Mouse (Mus musculus) liver, embryonic 14.5 days (tissue): ENCODE results near the gene Kiss1r.

Experiments used
- CTCF ChIP-seq: IDR thresholded peaks from 2 replicates; pipeline ENCODE4 v1.5.1; 2016; ENCODE audit warnings: antibody characterized with exemption, low read depth, control low read depth
- EP300 ChIP-seq: IDR thresholded peaks from 2 replicates; pipeline ENCODE4 v1.6.1; 2016; ENCODE audit warnings: antibody characterized with exemption, low read depth

- no peak for TF ChIP-seq CTCF
- TF ChIP-seq EP300: no peak
Observed at GRCm38 (mm10) chr10:79925785-79926490, 9.2 kb downstream of the Kiss1r start.
